Mouse (Mus musculus): ENCODE results near the gene Zfp811. TPM values are rescaled to one million over a fixed set of nuclear protein-coding genes. Genes with fewer than 3 reads are reported as not detected.
"Not testable (repeated sequence)": the region's sequence is repeated elsewhere in the genome, so short reads cannot be mapped to it uniquely, and the experiment has no call there.

Gene Zfp811
- 1 to 10 TPM; 6.3 to 7.3 TPM for total RNA-seq (2021)
- long read RNA-seq, experiment 1, partial matches to known transcripts, result 0 of 2 reads
- long read RNA-seq, experiment 1, other reads (novel, unspliced or antisense), result 2 of 2 reads
- long read RNA-seq, experiment 2, partial matches to known transcripts, result 0 of 5 reads
- long read RNA-seq, experiment 2, other reads (novel, unspliced or antisense), result 4 of 5 reads

DNA sequence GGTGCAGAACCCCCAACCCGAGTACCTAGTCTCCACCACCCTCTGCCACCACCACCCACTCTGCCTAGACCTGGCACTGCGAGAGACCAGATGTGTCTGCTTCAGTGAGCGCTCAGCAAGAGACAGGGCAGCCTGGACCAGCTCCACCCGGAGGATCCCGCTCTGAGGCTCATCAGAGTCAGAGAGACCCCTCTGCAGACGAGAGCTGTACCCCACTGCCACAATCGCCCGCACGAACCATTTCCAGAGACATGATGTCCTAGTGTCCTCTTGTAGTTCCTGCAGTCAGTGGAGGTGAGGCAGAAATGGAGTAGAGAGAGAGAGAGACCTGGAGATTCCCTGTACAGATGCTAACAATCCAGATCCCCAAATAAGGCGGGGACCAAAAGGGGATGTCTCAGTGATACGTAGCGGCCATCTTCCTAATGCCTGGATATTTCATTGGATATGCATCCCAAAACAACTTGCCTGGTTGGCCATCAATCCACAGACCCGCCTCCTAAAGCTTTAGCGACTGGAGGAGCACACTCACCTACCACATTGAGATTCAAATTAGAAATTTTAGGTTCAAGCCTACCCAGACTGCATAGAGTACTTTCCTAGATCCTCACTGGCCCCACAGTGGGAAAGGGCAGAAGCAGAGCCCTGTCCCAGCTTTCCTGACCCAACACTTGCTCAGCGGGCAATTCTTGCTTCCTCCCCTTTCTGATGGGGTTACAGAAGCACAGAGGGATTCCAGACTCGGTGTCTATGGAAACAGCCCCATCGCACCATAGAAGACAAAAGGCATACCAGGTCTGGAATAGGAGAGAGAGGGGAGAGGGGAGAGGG is at the start of gene Zfp811:
Zfp811 (minus strand) TSS at position 388 of the 831 bp plus-strand sequence.
- TF ChIP-seq CTCF (conservative IDR thresholded peaks at IDR 0.05), result peak; percentile 14; the same call in 1 of the 2 replicates
- Histone ChIP-seq H3K27ac (peak within 1 kb of the TSS; percentile 80), H3K4me3 (peak within 1 kb of the TSS; percentile 62)
- peak; percentile 51 to 77 for DNase-seq (ENCODE audit: low spot score in 2 of 2)

DNA sequence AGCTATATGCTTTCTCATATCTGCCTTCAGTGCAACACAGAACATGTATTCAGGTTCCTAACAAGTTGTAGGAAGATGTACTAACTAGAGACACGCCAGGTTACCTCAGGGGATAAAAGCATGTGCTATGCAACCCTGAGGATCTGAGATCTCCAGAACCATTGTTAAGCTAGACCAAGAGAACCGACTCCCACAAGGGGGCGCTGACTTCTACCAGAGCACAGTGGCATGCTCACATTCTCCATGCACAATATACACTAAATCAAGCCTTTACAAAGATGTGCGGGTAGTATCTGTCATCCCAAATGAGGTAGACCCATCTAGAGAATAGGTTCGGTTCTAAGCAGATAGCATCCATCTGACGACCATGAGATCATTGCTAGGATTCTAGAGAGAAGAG is 47.0 kb upstream of the Zfp811 start:
- not testable (repeated sequence) for DNase-seq (ENCODE audit: low spot score in 2 of 2); H3K4me3 ChIP-seq; H3K27ac ChIP-seq

DNA sequence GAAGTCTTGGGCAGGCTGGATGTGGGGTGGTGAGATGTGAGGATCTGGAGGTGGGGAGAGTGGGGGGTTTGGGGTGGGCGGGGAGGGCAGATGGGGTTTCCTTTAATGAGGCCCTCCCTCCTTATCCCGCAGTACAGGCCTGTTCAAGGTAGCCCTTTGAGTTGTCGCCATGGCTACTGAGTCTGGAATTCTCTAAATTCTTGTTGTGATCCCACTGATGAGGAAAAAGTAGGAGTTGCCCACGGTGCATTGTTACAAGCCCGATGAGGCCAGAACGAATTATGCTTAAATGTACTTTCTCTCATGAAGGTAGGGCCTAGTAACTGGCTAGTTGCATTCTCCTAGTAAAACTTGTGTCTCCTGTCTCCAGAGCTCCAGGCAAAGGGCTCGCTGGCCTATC is 41.9 kb upstream of the Zfp811 start:
- no peak for TF ChIP-seq CTCF (conservative IDR thresholded peaks at IDR 0.05)
- no peak for DNase-seq (ENCODE audit: low spot score in 2 of 2)
- no peak overlapping the region for H3K4me3 ChIP-seq
- no peak overlapping the region for H3K27ac ChIP-seq

DNA sequence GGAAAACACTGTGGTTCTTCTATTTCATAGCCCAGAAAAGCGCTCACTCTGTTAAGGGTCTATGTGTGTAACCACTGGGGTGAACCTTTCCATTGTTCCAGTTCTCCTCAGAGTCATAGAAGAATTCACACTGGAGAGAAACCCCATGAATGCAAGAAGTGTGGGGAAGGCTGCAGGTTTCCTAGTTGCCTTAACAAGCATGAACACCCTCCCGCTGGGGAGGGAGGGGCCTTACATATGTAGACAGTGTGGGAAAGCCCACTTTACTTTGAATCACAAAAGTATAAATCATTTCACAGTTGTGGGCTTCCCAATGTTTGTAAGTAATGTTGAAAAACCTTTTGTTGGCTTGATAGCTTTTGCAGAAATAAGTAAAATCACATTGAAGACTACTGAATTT is 31.7 kb upstream of the Zfp811 start:
- no peak overlapping the region for H3K4me3 ChIP-seq
- H3K27ac ChIP-seq, result no peak overlapping the region
- no peak for DNase-seq (ENCODE audit: low spot score in 2 of 2)
- TF ChIP-seq CTCF (conservative IDR thresholded peaks at IDR 0.05), result no peak

DNA sequence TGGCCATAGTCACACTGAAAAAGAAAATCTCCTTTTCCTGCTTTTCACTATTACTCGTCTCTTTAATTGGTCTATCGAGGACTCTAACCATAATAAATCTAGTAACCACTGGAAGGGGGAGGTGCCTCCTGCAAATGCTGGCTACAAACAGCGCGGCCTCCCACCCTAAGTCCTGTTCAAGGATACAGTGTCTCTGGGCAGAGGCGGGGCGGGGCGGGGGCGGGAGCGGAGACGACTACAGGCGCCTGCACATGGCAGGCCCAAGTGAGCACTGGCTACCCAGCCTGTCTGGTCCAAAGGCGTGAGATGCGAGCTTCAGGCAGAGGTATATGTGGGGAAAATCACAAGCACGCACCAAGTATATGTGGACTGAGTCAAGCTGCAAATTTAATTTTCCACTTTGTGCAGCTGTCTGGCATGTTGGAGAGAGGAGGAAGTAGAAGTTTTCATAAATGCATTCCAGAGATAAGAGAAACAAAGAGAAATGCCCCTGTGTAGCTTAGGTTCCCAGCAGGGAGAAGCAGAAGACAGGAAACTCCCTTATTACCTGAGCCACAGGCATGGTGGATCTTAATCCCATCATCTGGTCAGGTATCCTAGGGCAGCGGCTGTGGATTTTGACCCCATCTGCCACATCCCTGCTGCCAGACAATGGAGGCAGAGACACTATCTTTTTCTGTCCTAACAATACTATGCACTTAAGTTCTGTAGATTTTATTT is 29.5 kb upstream of the Zfp811 start:
- Histone ChIP-seq H3K4me3 (no peak overlapping the region), H3K27ac (no peak overlapping the region)
- no peak for TF ChIP-seq CTCF (conservative IDR thresholded peaks at IDR 0.05)
- DNase-seq (ENCODE audit: low spot score in 2 of 2), result no peak

DNA sequence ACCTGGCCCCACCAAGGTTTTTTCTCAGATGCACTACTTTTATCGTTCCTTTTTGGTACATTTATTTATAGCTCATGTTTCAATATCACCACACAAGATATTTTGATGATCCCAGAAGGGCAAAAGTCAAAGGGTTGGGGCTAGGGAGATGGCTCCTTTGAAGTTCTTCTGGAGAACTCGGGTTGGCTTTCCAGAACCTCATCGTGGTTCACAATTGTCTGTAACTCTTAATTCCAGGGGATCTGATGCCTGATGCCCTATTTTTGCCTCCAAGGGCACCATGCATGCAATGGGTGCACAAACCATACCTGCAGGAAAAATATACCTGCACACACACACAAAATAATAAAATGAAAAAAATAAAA is 20.7 kb upstream of the Zfp811 start:
- Histone ChIP-seq H3K4me3 (peak overlapping the region; percentile 93), H3K27ac (peak overlapping the region; percentile 97)
- TF ChIP-seq CTCF (conservative IDR thresholded peaks at IDR 0.05), result no peak
- no peak for DNase-seq (ENCODE audit: low spot score in 2 of 2)

DNA sequence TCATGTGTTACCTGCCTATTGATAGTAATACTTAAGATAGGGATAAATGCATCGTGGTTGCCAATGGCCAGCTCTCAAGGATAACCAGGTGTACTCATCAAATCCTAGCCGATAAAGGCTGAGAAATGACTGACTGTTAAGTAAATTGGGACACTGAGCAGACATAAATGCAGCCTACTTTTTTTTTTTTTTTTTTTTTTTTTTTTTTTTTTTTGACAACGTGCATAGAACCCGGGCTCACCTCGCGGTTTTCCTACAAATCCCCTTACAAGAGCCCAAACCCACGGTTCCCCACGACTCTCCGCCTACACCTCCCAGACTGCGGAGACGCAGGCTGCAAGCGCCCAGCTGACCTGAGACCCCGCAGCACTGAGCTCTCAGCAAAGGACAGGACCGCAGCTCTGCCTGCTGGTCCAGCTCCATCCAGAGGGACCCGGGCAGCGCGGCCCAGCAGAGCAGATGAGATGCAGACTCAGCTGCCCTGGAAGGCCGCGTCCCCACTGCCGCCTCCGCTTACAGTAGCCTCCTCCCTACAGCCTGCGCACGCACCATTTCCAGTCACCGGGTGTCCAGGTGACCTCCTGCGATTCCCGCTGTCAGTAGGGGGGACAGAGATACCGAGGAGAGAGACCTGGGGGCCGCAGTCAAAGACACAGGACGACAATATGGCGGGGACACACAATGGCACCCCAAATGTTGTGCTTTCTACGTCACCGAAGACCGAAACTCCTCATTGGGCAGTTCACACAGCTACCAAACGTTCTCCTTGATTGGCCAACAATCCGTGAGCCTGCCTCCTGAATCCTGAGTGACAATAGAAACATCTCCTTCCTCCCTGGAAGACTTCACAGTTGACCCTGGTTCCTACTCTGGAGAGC is 20.0 kb upstream of the Zfp811 start, which contains the start of gene Zfp799:
Zfp799 (minus strand) TSS at position 722 of the 878 bp plus-strand sequence.
- no peak for TF ChIP-seq CTCF (conservative IDR thresholded peaks at IDR 0.05)
- H3K4me3 ChIP-seq, result peak within 1 kb of the TSS; percentile 93

DNA sequence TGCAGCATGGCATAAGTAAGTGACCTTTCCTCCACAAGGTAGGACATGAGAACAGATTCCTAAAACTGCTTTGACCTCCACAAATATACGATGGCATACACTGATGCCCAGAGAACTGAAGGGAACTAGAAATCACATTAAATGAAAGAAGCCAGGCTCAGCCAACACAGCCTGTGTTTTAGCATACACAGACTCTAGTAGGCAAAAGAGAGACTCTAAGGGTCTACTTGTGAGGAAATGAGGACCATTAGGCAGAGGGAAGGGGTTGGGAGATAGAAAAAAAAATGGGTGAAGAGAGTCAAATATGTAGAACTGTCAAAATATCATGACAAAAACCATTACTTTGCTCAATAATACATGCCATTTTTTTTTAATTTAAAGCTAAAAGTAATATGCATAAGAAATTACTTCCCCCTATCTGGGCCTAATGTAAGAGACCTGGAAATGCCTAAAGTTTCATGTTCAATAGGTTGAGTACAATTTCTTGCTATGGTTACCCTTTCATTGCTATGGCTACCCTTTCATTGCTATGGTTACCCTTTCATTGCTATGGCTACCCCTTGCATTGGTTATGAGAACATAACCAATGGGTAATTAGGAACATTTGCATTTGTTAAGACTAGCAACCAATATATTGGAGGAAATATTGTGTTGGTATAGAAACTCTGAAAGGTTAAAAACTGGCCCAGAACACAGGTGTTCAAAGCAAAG is 6.5 kb upstream of the Zfp811 start:
- no peak for TF ChIP-seq CTCF (conservative IDR thresholded peaks at IDR 0.05)
- no peak overlapping the region for H3K27ac ChIP-seq
- no peak for DNase-seq (ENCODE audit: low spot score in 2 of 2)
- no peak overlapping the region for H3K4me3 ChIP-seq

More for the DNA sequence above, 20.0 kb upstream of the Zfp811 start, which contains the start of gene Zfp799:
- peak within 1 kb of the TSS; percentile 97 for H3K27ac ChIP-seq
- DNase-seq (ENCODE audit: low spot score in 2 of 2), result peak; percentile 73 to 92

DNA sequence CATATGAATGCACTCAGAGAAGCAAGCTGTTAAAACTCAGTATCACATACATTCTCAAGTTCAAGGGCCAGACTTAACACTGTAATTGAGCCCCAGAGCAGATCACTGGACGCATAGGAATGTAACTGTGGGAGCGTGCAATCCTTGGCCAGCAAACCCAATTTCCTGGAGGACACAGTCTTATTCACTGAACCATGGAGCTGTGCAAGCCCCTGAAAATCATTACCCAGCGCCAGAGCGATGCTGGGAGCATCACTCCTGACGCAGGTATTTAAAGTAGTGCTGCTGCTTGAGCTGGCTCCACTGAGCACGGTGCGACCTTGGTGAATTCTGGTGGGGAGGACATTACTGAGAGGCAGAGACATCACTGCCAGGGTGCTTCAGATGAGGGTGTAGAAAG is 4.4 kb upstream of the Zfp811 start:
- Histone ChIP-seq H3K27ac (no peak overlapping the region), H3K4me3 (no peak overlapping the region)
- no peak for TF ChIP-seq CTCF (conservative IDR thresholded peaks at IDR 0.05)
- DNase-seq (ENCODE audit: low spot score in 2 of 2), result no peak

DNA sequence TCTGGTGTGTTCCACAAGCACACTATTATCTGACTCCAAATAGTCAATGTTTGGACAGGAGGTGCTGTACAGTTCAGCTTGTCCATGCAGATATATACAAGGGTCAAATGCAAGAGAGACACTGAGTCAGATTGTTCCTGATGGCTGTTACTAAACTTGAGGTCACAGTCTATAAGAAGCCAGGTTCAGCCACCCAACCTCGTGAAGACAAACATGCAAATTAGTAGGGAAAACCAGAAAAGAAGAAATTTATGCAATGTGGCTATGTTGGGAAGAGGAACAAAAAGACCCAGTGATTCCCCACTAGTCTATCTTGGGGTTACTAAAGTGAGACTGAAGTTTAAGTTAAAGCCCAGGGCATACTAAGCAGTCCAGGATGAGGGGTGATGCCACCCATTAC is 917 bp upstream of the Zfp811 start:
- TF ChIP-seq CTCF (conservative IDR thresholded peaks at IDR 0.05), result no peak
- DNase-seq (ENCODE audit: low spot score in 2 of 2), result no peak
- H3K27ac ChIP-seq, result no peak overlapping the region
- no peak overlapping the region for H3K4me3 ChIP-seq

DNA sequence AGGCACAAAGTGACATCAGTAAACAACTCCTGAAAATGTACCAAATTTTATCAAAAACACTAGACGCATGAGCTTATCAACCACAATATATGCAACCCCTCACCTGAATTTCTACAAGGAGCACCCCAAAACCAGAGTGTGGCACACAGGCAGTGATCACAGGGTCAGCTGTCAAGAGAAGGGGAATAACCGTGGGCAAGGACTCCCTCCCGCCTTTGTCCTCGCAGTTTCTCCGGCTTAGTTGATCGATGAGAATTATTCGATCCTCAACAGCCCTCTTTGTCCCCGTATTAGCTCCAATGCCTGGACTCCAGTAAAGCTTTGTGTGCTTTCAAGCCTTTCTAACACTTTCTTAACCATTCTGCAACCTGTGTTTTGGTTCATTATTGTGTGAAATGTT is 810 bp downstream of the Zfp811 start:
- no peak for TF ChIP-seq CTCF (conservative IDR thresholded peaks at IDR 0.05)
- peak overlapping the region; percentile 80 for H3K27ac ChIP-seq
- no peak for DNase-seq (ENCODE audit: low spot score in 2 of 2)
- peak overlapping the region; percentile 62 for H3K4me3 ChIP-seq

DNA sequence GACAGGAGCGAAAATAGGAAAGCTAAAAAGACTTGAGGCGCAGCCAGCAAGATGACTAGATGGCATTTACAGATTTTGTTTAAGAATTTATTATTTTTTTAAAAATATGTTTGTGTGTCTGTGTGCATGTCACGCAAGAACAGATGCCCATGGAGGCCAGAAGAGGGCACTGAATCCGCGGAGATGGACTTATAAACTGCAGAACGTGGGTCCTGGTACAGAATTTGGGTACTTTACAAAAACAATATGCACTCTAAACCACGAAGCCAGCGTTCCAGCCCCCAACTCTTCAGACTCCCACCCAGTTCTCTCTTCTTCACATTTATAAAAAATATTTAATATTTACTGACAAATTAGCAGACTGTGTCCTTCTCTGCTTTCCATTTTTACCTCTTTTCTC is 20.5 kb downstream of the Zfp811 start:
- Histone ChIP-seq H3K4me3 (no peak overlapping the region), H3K27ac (no peak overlapping the region)
- 0 out of 2 replicates have a peak, but pooled peaks have one; percentile 14 for TF ChIP-seq CTCF (conservative IDR thresholded peaks at IDR 0.05)
- DNase-seq (ENCODE audit: low spot score in 2 of 2), result no peak

All from layer of hippocampus, adult 2 months (tissue).